Mouse (Mus musculus): ENCODE data around the gene Sec31a. TPM values are rescaled to one million over a fixed set of nuclear protein-coding genes. Genes with fewer than 3 reads are reported as not detected.
A peak's percentile ranks its signal among the peaks of the same experiment; 100 is the strongest.

Sec31a gene
- polyA plus RNA-seq, 1 experiment from 2014 or later, result 189 TPM

- no peak for ATAC-seq (ENCODE audit: insufficient read depth, low FRiP score)
- Histone ChIP-seq H3K27ac (ENCODE audit: low read length) (0 out of 2 replicates have a peak overlapping the region, but pooled peaks have one; percentile 6), H3K36me3 (ENCODE audit: control insufficient read depth, insufficient read depth, low read length) (peaks cover 25% of the 10 kb centered on the region)
Measured at GRCm38 (mm10) chr5:100418077-100418476, 2.0 kb upstream of the Sec31a start.

GRCm38 (mm10) chr5:100414474-100415196, 1.4 kb downstream of the Sec31a start:
- H3K4me3 ChIP-seq (replicated peaks; ENCODE audit: low read length), result peak overlapping the region; percentile 71
- 21% methylated on average over 11 of the region's 11 CpGs for WGBS
- ATAC-seq (ENCODE audit: insufficient read depth, low FRiP score), result no peak
- H3K9me3 ChIP-seq (replicated peaks; ENCODE audit: control insufficient read depth, low read length), result no peaks in the 10 kb centered on the region
- peak overlapping the region; percentile 72 for H3K4me2 ChIP-seq (ENCODE audit: low read depth, low read length)
- peaks cover 19% of the 10 kb centered on the region for H3K4me1 ChIP-seq (ENCODE audit: control insufficient read depth, insufficient read depth, low read length)
- no peaks in the 10 kb centered on the region for H3K27me3 ChIP-seq (ENCODE audit: control insufficient read depth, insufficient read depth, low read length)
- H3K27ac ChIP-seq (ENCODE audit: low read length), result no peak overlapping the region
- 0 out of 2 replicates have a peak, but pooled peaks cover 3% of the 10 kb centered on the region for H3K36me3 ChIP-seq (ENCODE audit: control insufficient read depth, insufficient read depth, low read length)
- peak overlapping the region; percentile 63 for H3K9ac ChIP-seq (ENCODE audit: low read length)

More at GRCm38 (mm10) chr5:100418077-100418476, 2.0 kb upstream of the Sec31a start:
- H3K9me3 ChIP-seq (replicated peaks; ENCODE audit: control insufficient read depth, low read length), result no peaks in the 10 kb centered on the region
- H3K9ac ChIP-seq (ENCODE audit: low read length), result no peak overlapping the region
- no peak overlapping the region for H3K4me3 ChIP-seq (replicated peaks; ENCODE audit: low read length)
- WGBS, result 75% methylated on average over 2 of the region's 2 CpGs
- no peak overlapping the region for H3K4me2 ChIP-seq (ENCODE audit: low read depth, low read length)
- peaks cover 13% of the 10 kb centered on the region for H3K4me1 ChIP-seq (ENCODE audit: control insufficient read depth, insufficient read depth, low read length)
- no peaks in the 10 kb centered on the region for H3K27me3 ChIP-seq (ENCODE audit: control insufficient read depth, insufficient read depth, low read length)

GRCm38 (mm10) chr5:100412886-100413285, 3.1 kb downstream of the Sec31a start:
- H3K27me3 ChIP-seq (ENCODE audit: control insufficient read depth, insufficient read depth, low read length), result no peaks in the 10 kb centered on the region
- no peaks in the 10 kb centered on the region for H3K9me3 ChIP-seq (replicated peaks; ENCODE audit: control insufficient read depth, low read length)
- peak overlapping the region; percentile 72 for H3K4me2 ChIP-seq (ENCODE audit: low read depth, low read length)
- H3K27ac ChIP-seq (ENCODE audit: low read length), result peak overlapping the region; percentile 42; the same call in 1 of the 2 replicates
- ATAC-seq (ENCODE audit: insufficient read depth, low FRiP score), result no peak
- no peak overlapping the region for H3K9ac ChIP-seq (ENCODE audit: low read length)
- 0 out of 2 replicates have a peak, but pooled peaks cover 3% of the 10 kb centered on the region for H3K36me3 ChIP-seq (ENCODE audit: control insufficient read depth, insufficient read depth, low read length)
- 0 out of 2 replicates have a peak overlapping the region, but pooled peaks have one; percentile 10 for H3K4me3 ChIP-seq (replicated peaks; ENCODE audit: low read length)
- peaks cover 19% of the 10 kb centered on the region for H3K4me1 ChIP-seq (ENCODE audit: control insufficient read depth, insufficient read depth, low read length)
- WGBS, result 43% methylated on average over 3 of the region's 3 CpGs

- Histone ChIP-seq H3K27me3 (ENCODE audit: control insufficient read depth, insufficient read depth, low read length) (no peaks in the 10 kb centered on the region), H3K4me3 (replicated peaks; ENCODE audit: low read length) (no peak overlapping the region), H3K9me3 (replicated peaks; ENCODE audit: control insufficient read depth, low read length) (no peaks in the 10 kb centered on the region), H3K4me1 (ENCODE audit: control insufficient read depth, insufficient read depth, low read length) (peaks cover 19% of the 10 kb centered on the region), H3K4me2 (ENCODE audit: low read depth, low read length) (no peak overlapping the region), H3K9ac (ENCODE audit: low read length) (no peak overlapping the region), H3K27ac (ENCODE audit: low read length) (no peak overlapping the region), H3K36me3 (ENCODE audit: control insufficient read depth, insufficient read depth, low read length) (0 out of 2 replicates have a peak, but pooled peaks cover 3% of the 10 kb centered on the region)
- ATAC-seq (ENCODE audit: insufficient read depth, low FRiP score), result no peak
- 86% methylated on average over 5 of the region's 5 CpGs for WGBS
Measured at GRCm38 (mm10) chr5:100410281-100410680, 5.8 kb downstream of the Sec31a start.

- ATAC-seq (ENCODE audit: insufficient read depth, low FRiP score), result no peak
Measured at GRCm38 (mm10) chr5:100408485-100408884, 7.5 kb downstream of the Sec31a start.

GRCm38 (mm10) chr5:100396753-100397152, 19.3 kb downstream of the Sec31a start:
- H3K9me3 ChIP-seq (replicated peaks; ENCODE audit: control insufficient read depth, low read length), result no peaks in the 10 kb centered on the region
- H3K4me3 ChIP-seq (replicated peaks; ENCODE audit: low read length), result no peak overlapping the region
- no peak overlapping the region for H3K9ac ChIP-seq (ENCODE audit: low read length)
- H3K4me2 ChIP-seq (ENCODE audit: low read depth, low read length), result no peak overlapping the region
- no peaks in the 10 kb centered on the region for H3K4me1 ChIP-seq (ENCODE audit: control insufficient read depth, insufficient read depth, low read length)
- ATAC-seq (ENCODE audit: insufficient read depth, low FRiP score), result no peak
- peaks cover 36% of the 10 kb centered on the region for H3K36me3 ChIP-seq (ENCODE audit: control insufficient read depth, insufficient read depth, low read length)
- 96% methylated on average over 3 of the region's 3 CpGs for WGBS
- no peaks in the 10 kb centered on the region for H3K27me3 ChIP-seq (ENCODE audit: control insufficient read depth, insufficient read depth, low read length)
- no peak overlapping the region for H3K27ac ChIP-seq (ENCODE audit: low read length)

More at GRCm38 (mm10) chr5:100408485-100408884, 7.5 kb downstream of the Sec31a start:
- 75% methylated on average over 5 of the region's 5 CpGs for WGBS
- Histone ChIP-seq H3K4me2 (ENCODE audit: low read depth, low read length) (no peak overlapping the region), H3K36me3 (ENCODE audit: control insufficient read depth, insufficient read depth, low read length) (peaks cover 9% of the 10 kb centered on the region), H3K9ac (ENCODE audit: low read length) (no peak overlapping the region), H3K4me3 (replicated peaks; ENCODE audit: low read length) (no peak overlapping the region), H3K27ac (ENCODE audit: low read length) (no peak overlapping the region), H3K9me3 (replicated peaks; ENCODE audit: control insufficient read depth, low read length) (no peaks in the 10 kb centered on the region), H3K27me3 (ENCODE audit: control insufficient read depth, insufficient read depth, low read length) (no peaks in the 10 kb centered on the region), H3K4me1 (ENCODE audit: control insufficient read depth, insufficient read depth, low read length) (peaks cover 7% of the 10 kb centered on the region)

GRCm38 (mm10) chr5:100393681-100394080, 22.4 kb downstream of the Sec31a start:
- Histone ChIP-seq H3K27ac (ENCODE audit: low read length) (no peak overlapping the region), H3K4me2 (ENCODE audit: low read depth, low read length) (no peak overlapping the region), H3K4me3 (replicated peaks; ENCODE audit: low read length) (no peak overlapping the region), H3K9me3 (replicated peaks; ENCODE audit: control insufficient read depth, low read length) (no peaks in the 10 kb centered on the region), H3K27me3 (ENCODE audit: control insufficient read depth, insufficient read depth, low read length) (no peaks in the 10 kb centered on the region), H3K9ac (ENCODE audit: low read length) (no peak overlapping the region), H3K36me3 (ENCODE audit: control insufficient read depth, insufficient read depth, low read length) (peaks cover 30% of the 10 kb centered on the region), H3K4me1 (ENCODE audit: control insufficient read depth, insufficient read depth, low read length) (no peaks in the 10 kb centered on the region)
- ATAC-seq (ENCODE audit: insufficient read depth, low FRiP score), result no peak
- WGBS, result 85% methylated on average over 3 of the region's 3 CpGs

GRCm38 (mm10) chr5:100392436-100392955, 23.5 kb downstream of the Sec31a start:
- Histone ChIP-seq H3K27me3 (ENCODE audit: control insufficient read depth, insufficient read depth, low read length) (no peaks in the 10 kb centered on the region), H3K4me2 (ENCODE audit: low read depth, low read length) (no peak overlapping the region), H3K9ac (ENCODE audit: low read length) (no peak overlapping the region), H3K4me3 (replicated peaks; ENCODE audit: low read length) (no peak overlapping the region), H3K9me3 (replicated peaks; ENCODE audit: control insufficient read depth, low read length) (no peaks in the 10 kb centered on the region), H3K27ac (ENCODE audit: low read length) (no peak overlapping the region), H3K4me1 (ENCODE audit: control insufficient read depth, insufficient read depth, low read length) (no peaks in the 10 kb centered on the region), H3K36me3 (ENCODE audit: control insufficient read depth, insufficient read depth, low read length) (peaks cover 28% of the 10 kb centered on the region; the same call in 1 of the 2 replicates)
- WGBS, result 90% methylated on average over 20 of the region's 20 CpGs
- no peak for ATAC-seq (ENCODE audit: insufficient read depth, low FRiP score)

GRCm38 (mm10) chr5:100383782-100384510, 32.1 kb downstream of the Sec31a start:
- Histone ChIP-seq H3K9me3 (replicated peaks; ENCODE audit: control insufficient read depth, low read length) (no peaks in the 10 kb centered on the region), H3K4me2 (ENCODE audit: low read depth, low read length) (no peak overlapping the region), H3K27ac (ENCODE audit: low read length) (no peak overlapping the region), H3K4me3 (replicated peaks; ENCODE audit: low read length) (no peak overlapping the region), H3K36me3 (ENCODE audit: control insufficient read depth, insufficient read depth, low read length) (peaks cover 32% of the 10 kb centered on the region), H3K9ac (ENCODE audit: low read length) (no peak overlapping the region), H3K27me3 (ENCODE audit: control insufficient read depth, insufficient read depth, low read length) (no peaks in the 10 kb centered on the region), H3K4me1 (ENCODE audit: control insufficient read depth, insufficient read depth, low read length) (no peaks in the 10 kb centered on the region)
- 91% methylated on average over 18 of the region's 18 CpGs for WGBS
- no peak for ATAC-seq (ENCODE audit: insufficient read depth, low FRiP score)
